Mouse (Mus musculus) erythroblast, adult 5-6 weeks (primary cell): ENCODE results near the gene Pax2. TPM values are rescaled to one million over a fixed set of nuclear protein-coding genes. Genes with fewer than 3 reads are reported as not detected.

ENCODE experiments used
- ATAC-seq: replicated peaks from 2 replicates; pipeline ENCODE4 v1.8.0; 2016; ENCODE audit warnings: moderate number of reproducible peaks, mild to moderate bottlenecking, moderate TSS enrichment, inconsistent platforms; ENCODE audit not compliant: poor library complexity, low FRiP score, severe bottlenecking
- total RNA-seq, 2 experiments: library from RNA; stranded (forward) in 1 of 2; stranded (reverse) in 1 of 2; fragments of 150-400 nt in 1 of 2; fragments of 200-764, 138-1000 nt in 1 of 2; gene quantifications; 2 replicates each; pipeline versions ENCODE4 v1.2.3 to v1.2.4; 2015 to 2017; ENCODE audit warnings: low replicate concordance in 2 of 2

Gene Pax2
- total RNA-seq, 2 experiments from 2014 or later, result not detected

DNA sequence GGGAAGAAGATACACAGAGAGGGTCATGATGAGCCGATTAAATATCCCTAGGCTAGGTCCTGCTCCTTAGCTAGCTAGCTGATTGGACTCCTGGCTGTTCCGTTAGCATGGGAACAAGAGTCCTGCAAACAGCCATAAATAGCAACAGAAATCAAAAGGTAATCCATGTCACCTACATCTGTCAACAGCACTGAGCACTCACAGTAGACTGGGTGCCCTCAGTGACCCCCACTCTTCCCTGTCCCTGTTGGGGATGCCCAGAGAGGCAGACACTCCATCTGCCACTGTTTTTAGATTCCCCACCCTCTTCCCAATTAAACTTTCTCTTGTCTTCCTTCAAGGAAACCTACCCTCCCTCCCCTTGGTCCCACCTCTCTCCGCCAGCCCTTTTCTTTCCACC lies 130.6 kb downstream of the Pax2 start:
- no peak for ATAC-seq

Other genes with a start within 250 kb of the Pax2 start
- 0.42 TPM in 1 of 2 replicates, not detected in the other for gene Sec31b, start 210.2 kb upstream of the Pax2 start, total RNA-seq (2015; ENCODE audit: low replicate concordance)
- gene Sec31b, start 210.2 kb upstream of the Pax2 start, total RNA-seq (2017; ENCODE audit: low replicate concordance), result 0.26 and 0.56 TPM in 2 replicates
- gene Gm20538, start 203.2 kb upstream of the Pax2 start, total RNA-seq (2015; ENCODE audit: low replicate concordance), result not detected in 2 replicates
- not detected in 2 replicates for gene Gm20538, start 203.2 kb upstream of the Pax2 start, total RNA-seq (2017; ENCODE audit: low replicate concordance)
- 83.0 and 127 TPM in 2 replicates for gene Ndufb8, start 200.6 kb upstream of the Pax2 start, total RNA-seq (2015; ENCODE audit: low replicate concordance)
- 60.4 and 63.0 TPM in 2 replicates for gene Ndufb8, start 200.6 kb upstream of the Pax2 start, total RNA-seq (2017; ENCODE audit: low replicate concordance)
- gene Hif1an, start 193.2 kb upstream of the Pax2 start, total RNA-seq (2015; ENCODE audit: low replicate concordance), result 2.1 TPM in 2 replicates
- gene Hif1an, start 193.2 kb upstream of the Pax2 start, total RNA-seq (2017; ENCODE audit: low replicate concordance), result 3.5 and 4.1 TPM in 2 replicates
- gene Slf2, start 175.1 kb downstream of the Pax2 start, total RNA-seq (2015; ENCODE audit: low replicate concordance), result 14.0 TPM in 2 replicates
- 13.6 and 16.3 TPM in 2 replicates for gene Slf2, start 175.1 kb downstream of the Pax2 start, total RNA-seq (2017; ENCODE audit: low replicate concordance)
- not detected in 2 replicates for gene Sema4g, start 233.1 kb downstream of the Pax2 start, total RNA-seq (2015; ENCODE audit: low replicate concordance)
- gene Sema4g, start 233.1 kb downstream of the Pax2 start, total RNA-seq (2017; ENCODE audit: low replicate concordance), result 0.09 TPM in 1 of 2 replicates, not detected in the other
- 0.84 and 3.5 TPM in 2 replicates for gene Twnk, start 249.6 kb downstream of the Pax2 start, total RNA-seq (2015; ENCODE audit: low replicate concordance)
- gene Twnk, start 249.6 kb downstream of the Pax2 start, total RNA-seq (2017; ENCODE audit: low replicate concordance), result 1.9 and 5.2 TPM in 2 replicates